Mouse (Mus musculus): ENCODE data around the gene Rassf1. TPM values are rescaled to one million over a fixed set of nuclear protein-coding genes. Genes with fewer than 3 reads are reported as not detected.
"Not testable (repeated sequence)": the region's sequence is repeated elsewhere in the genome, so short reads cannot be mapped to it uniquely, and the experiment has no call there.

The Rassf1 gene
- polyA plus RNA-seq, 1 experiment from 2014 or later, result 47.7 TPM

GRCm38 (mm10) chr9:107570845-107571244 is 19.5 kb downstream of the Rassf1 start:
- Histone ChIP-seq H3K27me3 (ENCODE audit: control insufficient read depth, insufficient read depth, low read length) (no peaks in the 10 kb centered on the region), H3K4me1 (ENCODE audit: control insufficient read depth in 2 of 2, insufficient read depth in 2 of 2, low read length in 2 of 2) (peaks cover 32 to 42% of the 10 kb centered on the region in 2 experiments), H3K4me3 (ENCODE audit: control insufficient read depth in 1 of 2, insufficient read depth in 1 of 2, low read depth in 1 of 2, low read length in 2 of 2) (peak overlapping the region; percentile 77 to 88), H3K4me2 (ENCODE audit: low read length) (peak overlapping the region; percentile 97), H3K36me3 (ENCODE audit: control insufficient read depth, insufficient read depth, low read length) (peaks cover 51% of the 10 kb centered on the region), H3K27ac (replicated peaks in 1 of 2; ENCODE audit: control insufficient read depth in 1 of 2, insufficient read depth in 1 of 2, low read depth in 2 of 2, low read length in 2 of 2) (peak overlapping the region in 1 of 2 experiments; percentile 92; a peak in 1 of 4 replicates), H3K9me3 (ENCODE audit: control insufficient read depth, low read length) (no peaks in the 10 kb centered on the region), H3K9ac (ENCODE audit: low read length) (peak overlapping the region; percentile 92)
- ATAC-seq (ENCODE audit: insufficient number of reproducible peaks, insufficient read depth, low FRiP score, low read depth), result no peak
- 46% methylated on average over 21 of the region's 21 CpGs for WGBS

GRCm38 (mm10) chr9:107571534-107572326 is 20.4 kb downstream of the Rassf1 start:
- H3K9ac ChIP-seq (ENCODE audit: low read length), result peak overlapping the region; percentile 92
- H3K36me3 ChIP-seq (ENCODE audit: control insufficient read depth, insufficient read depth, low read length), result peaks cover 45% of the 10 kb centered on the region
- no peak overlapping the region; a peak in 1 of 4 replicates for H3K27ac ChIP-seq (replicated peaks in 1 of 2; ENCODE audit: control insufficient read depth in 1 of 2, insufficient read depth in 1 of 2, low read depth in 2 of 2, low read length in 2 of 2)
- H3K4me1 ChIP-seq (ENCODE audit: control insufficient read depth in 2 of 2, insufficient read depth in 2 of 2, low read length in 2 of 2), result peaks cover 34 to 41% of the 10 kb centered on the region in 2 experiments
- ATAC-seq (ENCODE audit: insufficient number of reproducible peaks, insufficient read depth, low FRiP score, low read depth), result no peak
- peak overlapping the region; percentile 77 to 88; a peak in 3 of 4 replicates for H3K4me3 ChIP-seq (ENCODE audit: control insufficient read depth in 1 of 2, insufficient read depth in 1 of 2, low read depth in 1 of 2, low read length in 2 of 2)
- H3K4me2 ChIP-seq (ENCODE audit: low read length), result peak overlapping the region; percentile 97
- no peaks in the 10 kb centered on the region for H3K27me3 ChIP-seq (ENCODE audit: control insufficient read depth, insufficient read depth, low read length)
- WGBS, result 88% methylated on average over 22 of the region's 22 CpGs
- no peaks in the 10 kb centered on the region for H3K9me3 ChIP-seq (ENCODE audit: control insufficient read depth, low read length)

GRCm38 (mm10) chr9:107572327-107572662 is 20.9 kb downstream of the Rassf1 start:
- Histone ChIP-seq H3K36me3 (ENCODE audit: control insufficient read depth, insufficient read depth, low read length) (peaks cover 45% of the 10 kb centered on the region), H3K9ac (ENCODE audit: low read length) (no peak overlapping the region), H3K9me3 (ENCODE audit: control insufficient read depth, low read length) (no peaks in the 10 kb centered on the region), H3K27me3 (ENCODE audit: control insufficient read depth, insufficient read depth, low read length) (no peaks in the 10 kb centered on the region), H3K4me2 (ENCODE audit: low read length) (no peak overlapping the region), H3K27ac (replicated peaks in 1 of 2; ENCODE audit: control insufficient read depth in 1 of 2, insufficient read depth in 1 of 2, low read depth in 2 of 2, low read length in 2 of 2) (no peak overlapping the region), H3K4me1 (ENCODE audit: control insufficient read depth in 2 of 2, insufficient read depth in 2 of 2, low read length in 2 of 2) (peaks cover 40 to 42% of the 10 kb centered on the region in 2 experiments), H3K4me3 (ENCODE audit: control insufficient read depth in 1 of 2, insufficient read depth in 1 of 2, low read depth in 1 of 2, low read length in 2 of 2) (no peak overlapping the region)
- 98% methylated on average over 2 of the region's 2 CpGs for WGBS
- ATAC-seq (ENCODE audit: insufficient number of reproducible peaks, insufficient read depth, low FRiP score, low read depth), result no peak

- not testable (repeated sequence) for H3K9ac ChIP-seq (ENCODE audit: low read length); ATAC-seq (ENCODE audit: insufficient number of reproducible peaks, insufficient read depth, low FRiP score, low read depth); H3K4me3 ChIP-seq (ENCODE audit: control insufficient read depth in 1 of 2, insufficient read depth in 1 of 2, low read depth in 1 of 2, low read length in 2 of 2); H3K9me3 ChIP-seq (ENCODE audit: control insufficient read depth, low read length); H3K4me2 ChIP-seq (ENCODE audit: low read length); H3K27me3 ChIP-seq (ENCODE audit: control insufficient read depth, insufficient read depth, low read length); H3K27ac ChIP-seq (replicated peaks in 1 of 2; ENCODE audit: control insufficient read depth in 1 of 2, insufficient read depth in 1 of 2, low read depth in 2 of 2, low read length in 2 of 2)
- 84% methylated on average over 6 of the region's 6 CpGs for WGBS
- Histone ChIP-seq H3K36me3 (ENCODE audit: control insufficient read depth, insufficient read depth, low read length) (peaks cover 45% of the 10 kb centered on the region), H3K4me1 (ENCODE audit: control insufficient read depth in 2 of 2, insufficient read depth in 2 of 2, low read length in 2 of 2) (peaks cover 30 to 34% of the 10 kb centered on the region in 2 experiments)
Measured at GRCm38 (mm10) chr9:107573774-107574173, 22.4 kb downstream of the Rassf1 start.

- Histone ChIP-seq H3K36me3 (ENCODE audit: control insufficient read depth, insufficient read depth, low read length) (peaks cover 37% of the 10 kb centered on the region), H3K9me3 (ENCODE audit: control insufficient read depth, low read length) (no peaks in the 10 kb centered on the region), H3K27ac (replicated peaks in 1 of 2; ENCODE audit: control insufficient read depth in 1 of 2, insufficient read depth in 1 of 2, low read depth in 2 of 2, low read length in 2 of 2) (peak overlapping the region; percentile 55 to 57; a peak in 3 of 4 replicates), H3K27me3 (ENCODE audit: control insufficient read depth, insufficient read depth, low read length) (no peaks in the 10 kb centered on the region), H3K4me3 (ENCODE audit: control insufficient read depth in 1 of 2, insufficient read depth in 1 of 2, low read depth in 1 of 2, low read length in 2 of 2) (no peak overlapping the region), H3K9ac (ENCODE audit: low read length) (no peak overlapping the region), H3K4me1 (ENCODE audit: control insufficient read depth in 2 of 2, insufficient read depth in 2 of 2, low read length in 2 of 2) (peaks cover 20 to 28% of the 10 kb centered on the region in 2 experiments), H3K4me2 (ENCODE audit: low read length) (peak overlapping the region; percentile 61; the same call in 1 of the 2 replicates)
- WGBS, result 80% methylated on average over 14 of the region's 14 CpGs
- ATAC-seq (ENCODE audit: insufficient number of reproducible peaks, insufficient read depth, low FRiP score, low read depth), result no peak
Measured at GRCm38 (mm10) chr9:107575579-107576356, 24.4 kb downstream of the Rassf1 start.

- H3K27me3 ChIP-seq (ENCODE audit: control insufficient read depth, insufficient read depth, low read length), result no peaks in the 10 kb centered on the region
- H3K9ac ChIP-seq (ENCODE audit: low read length), result peak within 1 kb of the TSS; percentile 66
- H3K9me3 ChIP-seq (ENCODE audit: control insufficient read depth, low read length), result no peaks in the 10 kb centered on the region
- peak within 1 kb of the TSS; percentile 61 for H3K4me2 ChIP-seq (ENCODE audit: low read length)
- peak within 1 kb of the TSS; percentile 55 to 57 for H3K27ac ChIP-seq (replicated peaks in 1 of 2; ENCODE audit: control insufficient read depth in 1 of 2, insufficient read depth in 1 of 2, low read depth in 2 of 2, low read length in 2 of 2)
- peak; percentile 58; the same call in 1 of the 2 replicates for ATAC-seq (ENCODE audit: insufficient number of reproducible peaks, insufficient read depth, low FRiP score, low read depth)
- H3K36me3 ChIP-seq (ENCODE audit: control insufficient read depth, insufficient read depth, low read length), result peaks cover 30% of the 10 kb centered on the region
- 26% methylated on average over 16 of the region's 16 CpGs for WGBS
- peaks cover 16 to 27% of the 10 kb centered on the region in 2 experiments for H3K4me1 ChIP-seq (ENCODE audit: control insufficient read depth in 2 of 2, insufficient read depth in 2 of 2, low read length in 2 of 2)
- H3K4me3 ChIP-seq (ENCODE audit: control insufficient read depth in 1 of 2, insufficient read depth in 1 of 2, low read depth in 1 of 2, low read length in 2 of 2), result peak within 1 kb of the TSS; percentile 32 to 45
Measured at GRCm38 (mm10) chr9:107576357-107577107, 25.2 kb downstream of the Rassf1 start, which contains the start of gene Hyal1. Hyal1 (plus strand) TSS chr9:107576927.

- Histone ChIP-seq H3K4me3 (ENCODE audit: control insufficient read depth in 1 of 2, insufficient read depth in 1 of 2, low read depth in 1 of 2, low read length in 2 of 2) (no peak overlapping the region), H3K27me3 (ENCODE audit: control insufficient read depth, insufficient read depth, low read length) (no peaks in the 10 kb centered on the region), H3K9ac (ENCODE audit: low read length) (no peak overlapping the region), H3K27ac (replicated peaks in 1 of 2; ENCODE audit: control insufficient read depth in 1 of 2, insufficient read depth in 1 of 2, low read depth in 2 of 2, low read length in 2 of 2) (no peak overlapping the region), H3K4me2 (ENCODE audit: low read length) (0 out of 2 replicates have a peak overlapping the region, but pooled peaks have one; percentile 61), H3K36me3 (ENCODE audit: control insufficient read depth, insufficient read depth, low read length) (peaks cover 21% of the 10 kb centered on the region), H3K4me1 (ENCODE audit: control insufficient read depth in 2 of 2, insufficient read depth in 2 of 2, low read length in 2 of 2) (peaks cover 17 to 29% of the 10 kb centered on the region in 2 experiments), H3K9me3 (ENCODE audit: control insufficient read depth, low read length) (no peaks in the 10 kb centered on the region)
- ATAC-seq (ENCODE audit: insufficient number of reproducible peaks, insufficient read depth, low FRiP score, low read depth), result no peak
- WGBS, result 93% methylated on average over 10 of the region's 10 CpGs
Measured at GRCm38 (mm10) chr9:107577871-107578270, 26.5 kb downstream of the Rassf1 start.

Data from heart, embryonic 14.5 days (tissue).